Mouse (Mus musculus) common myeloid progenitor, adult 5-6 weeks (primary cell): ENCODE results near the gene Exph5. TPM values are rescaled to one million over a fixed set of nuclear protein-coding genes. Genes with fewer than 3 reads are reported as not detected.

Source experiments
- ATAC-seq: replicated peaks from 2 replicates; pipeline ENCODE4 v1.8.0; 2016; ENCODE audit warnings: low read depth, mild to moderate bottlenecking, moderate TSS enrichment, inconsistent platforms; ENCODE audit not compliant: poor library complexity, severe bottlenecking
- total RNA-seq: library from RNA; stranded (forward); fragments of 200-1000, 187-1606 nt; gene quantifications from 2 replicates; pipeline ENCODE4 v1.2.3, GENCODE M21; 2017

Gene Exph5
- total RNA-seq, 1 experiment from 2014 or later, result not detected

DNA sequence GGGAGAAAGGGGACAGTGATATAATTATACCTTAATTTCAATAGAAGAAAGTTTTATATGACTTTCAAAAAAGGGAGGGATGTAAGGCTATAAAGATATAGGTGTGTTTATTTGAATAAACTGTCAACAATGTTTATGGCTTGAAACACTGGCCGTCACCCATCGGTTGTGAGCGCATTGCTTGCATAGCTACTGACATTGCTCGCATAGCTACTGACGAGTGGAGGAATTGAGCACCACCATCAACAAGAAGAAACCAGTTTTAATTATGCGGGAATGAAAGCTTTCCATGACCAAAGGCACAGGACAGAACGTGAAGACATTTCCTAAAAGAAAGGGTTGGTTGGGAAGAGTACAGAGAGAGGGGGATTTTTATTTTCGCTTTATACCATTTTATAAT is 99.7 kb downstream of the Exph5 start:
- no peak for ATAC-seq

DNA sequence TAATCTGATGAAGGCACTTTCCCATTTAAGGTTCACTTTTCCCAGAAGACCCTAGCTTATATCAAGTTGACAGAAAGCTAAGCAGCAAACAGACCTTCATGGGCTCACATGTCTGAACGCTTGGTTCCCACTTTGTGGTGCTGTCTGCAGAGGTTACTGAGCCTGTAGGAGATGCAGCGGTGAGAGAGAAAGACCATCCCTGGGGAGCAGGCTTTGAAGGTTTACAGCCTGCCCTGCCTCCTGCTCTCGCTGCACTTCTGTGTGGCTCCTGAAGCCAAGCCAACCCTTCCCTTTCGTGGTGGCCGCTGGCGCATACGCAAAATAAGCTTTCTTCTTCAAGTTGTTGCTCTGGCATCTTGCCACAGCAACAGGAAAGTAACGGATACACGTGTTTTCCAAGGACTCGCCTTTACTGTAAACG is 100.8 kb downstream of the Exph5 start, which contains the start of gene 4930550C14Rik:
TSS of gene 4930550C14Rik (plus strand) at position 35 of the 421 bp plus-strand sequence.
- no peak for ATAC-seq

DNA sequence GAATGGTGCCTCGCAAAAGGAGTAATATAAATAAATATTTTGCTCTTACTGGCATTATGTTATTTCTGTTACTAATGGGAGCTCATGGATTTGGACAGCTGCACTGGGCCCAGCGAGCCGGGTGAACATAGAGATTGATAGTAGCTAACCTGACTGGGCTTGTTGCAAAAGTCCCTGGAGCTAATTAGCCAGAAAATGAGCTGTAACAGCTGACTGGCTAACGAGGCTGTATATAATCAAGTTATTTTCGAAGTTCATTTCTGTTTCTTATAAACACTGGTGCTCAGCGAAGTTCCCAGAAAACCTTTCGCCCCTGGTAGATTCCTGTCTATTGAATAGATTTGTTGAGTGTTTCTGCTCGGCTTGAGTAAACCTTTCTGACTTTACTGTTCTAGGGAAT is 101.5 kb downstream of the Exph5 start:
- no peak for ATAC-seq

DNA sequence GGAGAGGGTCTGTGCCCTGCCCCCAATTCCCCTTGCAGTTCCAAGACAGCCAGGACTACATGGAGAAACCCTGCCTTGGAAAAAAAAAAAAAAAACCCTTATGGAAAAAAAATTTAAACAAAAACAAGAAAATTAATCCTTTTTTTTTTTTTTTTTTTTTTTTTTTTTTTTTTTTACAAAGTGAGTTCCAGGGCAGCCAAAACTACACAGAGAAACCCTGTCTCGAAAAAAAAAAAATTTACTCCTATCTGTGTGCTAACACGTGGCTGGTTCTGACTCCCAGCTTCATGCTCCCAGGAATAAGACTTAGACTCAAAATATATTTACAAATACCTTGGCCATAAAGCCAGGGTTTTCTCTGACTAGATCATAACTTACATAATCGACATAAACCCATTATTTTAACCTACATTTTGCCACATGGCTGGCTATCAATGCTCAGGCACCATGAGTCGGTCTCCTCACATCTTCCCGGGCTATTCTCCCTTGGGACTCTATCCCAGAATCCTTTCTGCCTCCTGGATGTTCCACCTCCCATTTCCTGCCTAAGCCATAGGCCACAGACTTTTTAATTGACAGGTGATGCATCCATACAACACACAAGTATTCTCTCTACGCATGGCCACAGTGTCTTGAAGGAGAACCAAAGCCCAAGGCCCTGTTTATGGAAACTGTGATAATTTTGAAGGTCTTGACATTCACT is 102.7 kb downstream of the Exph5 start:
- no peak for ATAC-seq

DNA sequence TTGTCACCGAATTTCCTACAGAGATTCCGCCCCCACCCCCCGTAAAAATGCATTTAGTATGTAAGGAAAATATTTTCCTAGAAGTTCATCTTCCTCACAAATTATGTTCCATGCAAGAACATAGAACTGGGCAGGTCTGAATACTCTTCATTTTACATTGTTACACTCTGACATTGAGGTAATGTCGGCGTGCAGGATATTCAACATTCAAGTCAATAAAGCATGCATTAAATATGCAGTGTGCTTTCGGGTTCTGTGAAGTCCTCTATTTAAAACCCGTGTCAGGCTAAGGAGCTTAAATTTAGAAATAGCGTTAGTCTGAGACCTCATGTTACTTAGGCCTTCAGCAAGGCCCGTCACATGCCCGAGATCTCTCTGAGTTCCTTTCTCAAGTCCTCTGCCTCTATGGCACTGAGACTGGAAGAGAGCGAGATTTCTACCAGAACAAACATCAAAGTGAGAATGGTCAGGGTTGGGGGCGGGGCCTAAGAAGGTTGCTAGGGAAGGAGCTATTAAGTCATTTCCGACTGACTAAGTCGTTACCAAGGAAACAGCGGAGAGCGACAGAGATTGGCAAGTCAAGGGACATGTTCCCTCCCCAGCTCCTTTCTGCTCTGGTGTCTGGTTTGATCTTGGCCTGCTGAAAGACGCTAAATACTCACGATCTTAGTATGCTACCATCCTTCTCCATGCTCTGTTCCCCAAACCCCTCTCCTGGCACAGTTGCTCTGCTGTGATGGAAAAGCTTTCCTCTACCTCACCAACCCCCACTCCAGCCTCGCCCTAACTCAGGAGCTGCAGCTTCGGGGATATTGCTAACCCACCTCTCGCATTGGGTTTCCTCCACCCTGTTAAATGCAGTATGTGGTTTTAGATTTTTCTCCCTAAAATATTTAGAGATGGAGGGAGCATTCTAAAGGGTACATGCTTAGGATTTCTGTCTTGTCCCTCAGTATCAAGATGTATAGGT is 103.6 kb downstream of the Exph5 start:
- ATAC-seq, result peak; percentile 97

DNA sequence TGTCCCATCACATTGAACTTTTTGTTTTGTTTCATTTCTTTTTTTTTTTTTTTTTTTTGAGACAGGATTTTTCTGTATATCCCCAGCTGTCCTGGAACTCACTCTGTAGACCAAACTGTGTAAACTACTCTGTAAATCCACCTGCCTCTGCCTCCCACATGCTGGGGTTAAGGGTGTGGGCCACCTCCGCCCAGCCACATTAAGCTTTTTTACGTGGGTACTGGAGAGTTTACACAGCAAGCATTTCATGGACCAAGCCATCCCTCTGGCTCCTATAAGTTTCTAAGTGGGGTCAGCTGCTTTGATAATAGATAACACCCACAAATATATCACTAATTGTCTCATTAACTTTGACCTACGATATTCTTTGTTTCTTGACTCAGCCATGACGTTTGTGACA is 107.1 kb downstream of the Exph5 start:
- ATAC-seq, result no peak

DNA sequence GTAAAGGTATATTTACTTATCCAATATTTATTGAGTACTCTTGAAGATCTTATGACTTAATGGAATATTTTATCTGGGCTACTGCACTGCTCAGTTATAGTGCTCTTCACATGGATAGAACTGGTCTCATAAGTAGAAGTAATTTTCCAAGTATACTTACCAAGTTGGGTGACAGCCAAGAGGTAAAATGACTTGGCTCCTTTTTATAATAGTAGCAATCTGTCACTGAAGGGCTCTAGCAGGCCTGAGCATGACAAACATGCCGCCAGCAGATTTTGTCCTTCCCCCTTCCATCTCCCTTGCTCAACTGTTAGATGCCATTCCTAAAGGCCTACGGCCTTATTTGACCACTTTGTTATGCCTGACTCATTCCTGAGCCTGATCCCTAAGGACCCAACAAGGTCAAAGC is 107.5 kb downstream of the Exph5 start:
- no peak for ATAC-seq

DNA sequence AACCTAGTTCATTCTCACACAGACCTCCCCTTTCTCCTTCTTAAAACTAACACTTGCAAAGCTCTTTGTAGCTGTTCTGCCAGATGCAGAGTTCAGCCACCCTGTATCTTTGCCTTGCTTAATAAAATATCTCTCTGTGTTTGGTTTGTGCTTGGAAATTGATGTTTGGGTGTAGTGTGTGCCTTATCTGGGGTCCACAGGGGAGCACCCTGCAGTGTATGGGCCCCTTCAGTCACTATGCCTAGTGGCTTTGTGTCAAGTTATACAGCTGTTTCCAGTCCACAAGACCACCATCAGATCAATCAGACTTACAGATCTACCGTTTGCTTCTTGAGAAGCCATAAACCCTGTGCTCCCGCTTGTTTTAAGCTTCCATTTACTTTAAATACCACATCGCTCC is 108.0 kb downstream of the Exph5 start:
- ATAC-seq, result no peak

DNA sequence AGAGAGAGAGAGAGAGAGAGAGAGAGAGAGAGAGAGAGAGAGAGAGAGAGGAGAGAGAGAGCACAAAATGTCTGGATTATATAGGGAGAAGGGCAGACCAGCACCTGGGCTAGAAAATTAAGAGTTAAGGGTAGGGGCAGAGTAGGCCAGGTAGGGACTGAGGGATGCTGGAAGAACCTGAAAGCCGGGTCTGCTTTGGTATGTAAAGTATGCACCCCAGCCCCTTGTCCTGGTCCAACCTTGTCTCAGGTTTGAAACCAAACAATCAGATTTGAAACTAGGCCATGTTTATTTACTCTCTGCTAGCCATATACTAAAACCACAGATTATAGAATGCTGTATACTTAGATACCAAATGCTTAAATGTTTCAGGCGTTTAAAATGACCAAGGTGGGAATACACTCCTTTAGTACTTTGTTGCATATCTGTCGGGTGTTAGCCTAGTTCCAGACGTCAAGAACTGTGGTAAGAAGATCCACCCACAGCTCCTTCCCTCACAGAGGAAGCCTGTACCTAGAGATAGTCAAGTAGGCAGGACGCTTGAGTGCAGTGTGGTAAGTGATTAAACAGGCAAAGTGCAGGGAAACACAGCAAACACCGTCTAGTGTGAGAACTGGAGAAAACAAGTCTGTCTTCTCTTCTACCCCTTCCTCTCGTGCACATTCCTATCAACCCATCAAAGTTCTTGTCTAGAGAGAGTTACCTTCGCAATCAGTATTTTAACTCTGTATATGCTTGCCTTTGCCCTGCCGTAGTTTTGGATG is 120.8 kb downstream of the Exph5 start:
- ATAC-seq, result peak; percentile 99

DNA sequence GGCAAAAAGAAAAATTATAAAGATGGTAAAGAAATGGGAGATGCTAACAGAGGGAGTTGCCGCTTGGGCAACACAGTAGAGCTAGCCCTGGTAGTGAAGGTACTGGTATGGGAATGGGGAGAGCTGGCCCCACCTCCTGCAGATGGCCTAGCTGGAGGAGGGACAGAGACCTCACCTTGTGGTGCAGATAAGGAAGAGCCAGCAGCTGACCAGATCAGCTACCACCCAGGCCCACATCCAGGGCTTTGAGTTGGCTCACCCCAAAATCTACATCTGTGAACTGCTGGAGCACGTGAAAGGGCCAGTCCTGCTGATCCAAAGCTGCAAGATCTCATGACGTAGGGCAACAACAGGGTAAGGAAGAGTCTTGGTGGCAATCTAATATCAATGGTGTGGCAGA is 125.3 kb downstream of the Exph5 start:
- ATAC-seq, result no peak

Other genes starting within 250 kb of the Exph5 start
- 83.3 and 86.2 TPM in 2 replicates for gene Ddx10, start 53.6 kb upstream of the Exph5 start, total RNA-seq
- gene Kdelc2, start 82.4 kb downstream of the Exph5 start, total RNA-seq, result 7.6 and 8.7 TPM in 2 replicates
- 1.6 TPM in 1 of 2 replicates, not detected in the other for gene 4930550C14Rik, start 100.7 kb downstream of the Exph5 start, total RNA-seq
- 61.0 and 65.6 TPM in 2 replicates for gene Atm, start 235.1 kb downstream of the Exph5 start, total RNA-seq
- 32.5 and 34.6 TPM in 2 replicates for gene Npat, start 235.4 kb downstream of the Exph5 start, total RNA-seq